Mouse (Mus musculus) bone marrow macrophage, adult 2 months (primary cell): Measurements from ENCODE around the gene Dido1.

Experiments
- CTCF ChIP-seq: IDR thresholded peaks from 2 replicates; pipeline ENCODE4 v1.5.1; 2012; ENCODE audit warnings: low read depth, mild to moderate bottlenecking, low read length, moderate library complexity
- POLR2A ChIP-seq: IDR thresholded peaks from 2 replicates; pipeline ENCODE4 v1.6.1; 2012; ENCODE audit warnings: mild to moderate bottlenecking, low read depth, low read length, borderline replicate concordance

GRCm38 (mm10) chr2:180678609-180679140 lies 31.1 kb downstream of the Dido1 start:
- TF ChIP-seq CTCF (peak; percentile 38; the same call in 1 of the 2 replicates), POLR2A (no peak)
